Mouse (Mus musculus) thymus, adult 18-20 months (tissue): Measurements from ENCODE around the gene Tspan2.

Source experiments
- DNase-seq, 2 experiments: peaks; one replicate each; pipeline ENCODE4 v3.0.0; 2022; ENCODE audit warnings: mixed read lengths in 2 of 2

The Tspan2 gene

GRCm38 (mm10) chr3:102735031-102735558 lies 766 bp downstream of the Tspan2 start:
- peak; percentile 46 to 59 for DNase-seq

- no peak for DNase-seq
Measured at GRCm38 (mm10) chr3:102735638-102736037, 1.3 kb downstream of the Tspan2 start.

- no peak for DNase-seq
Measured at GRCm38 (mm10) chr3:102736436-102736835, 2.1 kb downstream of the Tspan2 start.

- no peak for DNase-seq
Measured at GRCm38 (mm10) chr3:102737106-102737505, 2.8 kb downstream of the Tspan2 start.

GRCm38 (mm10) chr3:102738161-102738901 lies 4.0 kb downstream of the Tspan2 start:
- DNase-seq, result no peak

- DNase-seq, result no peak
Measured at GRCm38 (mm10) chr3:102738926-102739325, 4.6 kb downstream of the Tspan2 start.

GRCm38 (mm10) chr3:102742725-102743124 lies 8.4 kb downstream of the Tspan2 start:
- no peak for DNase-seq

GRCm38 (mm10) chr3:102743202-102743601 lies 8.9 kb downstream of the Tspan2 start:
- no peak for DNase-seq

- no peak for DNase-seq
Measured at GRCm38 (mm10) chr3:102743781-102744471, 9.6 kb downstream of the Tspan2 start.

GRCm38 (mm10) chr3:102744657-102745056 lies 10.3 kb downstream of the Tspan2 start:
- no peak for DNase-seq

GRCm38 (mm10) chr3:102746174-102746573 lies 11.8 kb downstream of the Tspan2 start:
- no peak for DNase-seq

GRCm38 (mm10) chr3:102748038-102748437 lies 13.7 kb downstream of the Tspan2 start:
- DNase-seq, result no peak

- no peak for DNase-seq
Measured at GRCm38 (mm10) chr3:102748686-102749085, 14.4 kb downstream of the Tspan2 start.

- no peak for DNase-seq
Measured at GRCm38 (mm10) chr3:102751136-102751535, 16.8 kb downstream of the Tspan2 start.

GRCm38 (mm10) chr3:102751536-102751935 lies 17.2 kb downstream of the Tspan2 start:
- DNase-seq, result no peak

- no peak for DNase-seq
Measured at GRCm38 (mm10) chr3:102752053-102752452, 17.7 kb downstream of the Tspan2 start.

- no peak for DNase-seq
Measured at GRCm38 (mm10) chr3:102752457-102752856, 18.1 kb downstream of the Tspan2 start.

GRCm38 (mm10) chr3:102755801-102756200 lies 21.5 kb downstream of the Tspan2 start:
- DNase-seq, result peak; percentile 68 to 79

- DNase-seq, result no peak
Measured at GRCm38 (mm10) chr3:102757019-102757418, 22.7 kb downstream of the Tspan2 start.

GRCm38 (mm10) chr3:102760236-102760635 lies 25.9 kb downstream of the Tspan2 start:
- no peak for DNase-seq

- no peak for DNase-seq
Measured at GRCm38 (mm10) chr3:102762388-102762787, 28.1 kb downstream of the Tspan2 start.

- no peak for DNase-seq
Measured at GRCm38 (mm10) chr3:102763713-102764400, 29.5 kb downstream of the Tspan2 start.

GRCm38 (mm10) chr3:102764850-102765249 lies 30.5 kb downstream of the Tspan2 start:
- DNase-seq, result no peak
